ENCODE assay signal across 13 mouse cellular contexts in genomic region chr2:180501217-180501967, GRCm38 (mm10). TPM values are rescaled to one million over a fixed set of nuclear protein-coding genes. Genes with fewer than 3 reads are reported as not detected.
A peak's percentile ranks its signal among the peaks of the same experiment; 100 is the strongest.
DNase-seq lines count a peak whose midpoint lies in the region; ATAC-seq and TF ChIP-seq lines count a peak whose summit lies in the region.
"Had no signal": no experiment of that assay in that cellular context is flagged by ENCODE, and none has a peak within 500 bp of the region (broad histone marks: within the 10 kb centered on the region; RNA-seq: fewer than 3 reads in every experiment).

No protein-coding gene starts in this region.

- 30% methylated on average over 9 of the region's 9 CpGs for WGBS in heart, embryonic 14.5 days
- WGBS in lung, embryonic 14.5 days, result 22% methylated on average over 9 of the region's 9 CpGs
- 47% methylated on average over 9 of the region's 9 CpGs for WGBS in hindbrain, postnatal 0 days

- no peak overlapping the region for H3K4me3 ChIP-seq in heart, embryonic 14.5 days (ENCODE audit: control insufficient read depth in 1 of 2, insufficient read depth in 1 of 2, low read depth in 1 of 2, low read length in 2 of 2)
- peak overlapping the region; percentile 36; the same call in 1 of the 2 replicates for H3K4me3 ChIP-seq in lung, embryonic 14.5 days (ENCODE audit: low read depth, low read length)
- H3K4me3 ChIP-seq in hindbrain, postnatal 0 days (ENCODE audit: low read length), result no peak overlapping the region; the same call in 1 of the 2 replicates

- no peak; the same call in 1 of the 2 replicates for ATAC-seq in heart, embryonic 14.5 days (ENCODE audit: insufficient number of reproducible peaks, insufficient read depth, low FRiP score, low read depth)
- ATAC-seq in lung, embryonic 14.5 days (ENCODE audit: insufficient read depth), result peak; percentile 81
- ATAC-seq in hindbrain, postnatal 0 days, result no peak
- ATAC-seq: activated CD4-positive, CD25-positive, alpha-beta regulatory T cell, adult 4 months had no signal

- TF ChIP-seq CTCF in lung, embryonic 14.5 days (IDR thresholded peaks at IDR 0.05; ENCODE audit: low read depth), result no peak
- no peak for TF ChIP-seq CTCF in brain, embryonic 14.5 days (IDR thresholded peaks at IDR 0.05; ENCODE audit: borderline replicate concordance, extremely low read depth, insufficient read depth, insufficient read length)
- TF ChIP-seq CTCF in hindbrain, postnatal 0 days (IDR thresholded peaks at IDR 0.05; ENCODE audit: low read depth), result no peak

- TF ChIP-seq POLR2A in brain, embryonic 14.5 days (IDR thresholded peaks at IDR 0.05; ENCODE audit: borderline replicate concordance, extremely low read depth, insufficient read depth, insufficient read length, poor library complexity, severe bottlenecking), result no peak

- H3K36me3 ChIP-seq in heart, embryonic 14.5 days (ENCODE audit: control insufficient read depth, insufficient read depth, low read length), result no peaks in the 10 kb centered on the region
- H3K36me3 ChIP-seq in lung, embryonic 14.5 days (ENCODE audit: insufficient read depth), result no peaks in the 10 kb centered on the region
- H3K36me3 ChIP-seq in hindbrain, postnatal 0 days (ENCODE audit: insufficient read depth, low read length), result no peaks in the 10 kb centered on the region

- H3K4me1 ChIP-seq in heart, embryonic 14.5 days (ENCODE audit: control insufficient read depth in 2 of 2, insufficient read depth in 2 of 2, low read length in 2 of 2), result peaks cover 9 to 29% of the 10 kb centered on the region in 2 experiments
- peaks cover 18% of the 10 kb centered on the region; the same call in 1 of the 2 replicates for H3K4me1 ChIP-seq in lung, embryonic 14.5 days (ENCODE audit: insufficient read depth)
- H3K4me1 ChIP-seq in hindbrain, postnatal 0 days (ENCODE audit: insufficient read depth, low read length), result peaks cover 26% of the 10 kb centered on the region

- H3K27ac ChIP-seq in heart, embryonic 14.5 days (replicated peaks in 1 of 2; ENCODE audit: control insufficient read depth in 1 of 2, insufficient read depth in 1 of 2, low read depth in 2 of 2, low read length in 2 of 2), result no peak overlapping the region; a peak in 1 of 4 replicates
- H3K27ac ChIP-seq in lung, embryonic 14.5 days (ENCODE audit: low read depth), result peak overlapping the region; percentile 75
- no peak overlapping the region for H3K27ac ChIP-seq in hindbrain, postnatal 0 days

- H3K9ac ChIP-seq in heart, embryonic 14.5 days (ENCODE audit: low read length), result no peak overlapping the region
- no peak overlapping the region; the same call in 1 of the 2 replicates for H3K9ac ChIP-seq in lung, embryonic 14.5 days
- no peak overlapping the region for H3K9ac ChIP-seq in hindbrain, postnatal 0 days (replicated peaks; ENCODE audit: low read length)

- DNase-seq in heart, adult 9 months (ENCODE audit: low spot score in 2 of 2), result no peak
- DNase-seq in lung, embryonic 14.5 days, result peak; percentile 83
- DNase-seq in lung, postnatal 14 days, result no peak
- peak; percentile 70 for DNase-seq in brain, embryonic 14.5 days (ENCODE audit: low read depth)
- DNase-seq in hindbrain, postnatal 0 days (ENCODE audit: low spot score), result peak; percentile 28
- DNase-seq in thymus, postnatal 36 days, result no peak
- DNase-seq in urinary bladder, postnatal 14 days (ENCODE audit: low spot score), result no peak
- DNase-seq: cerebellum, adult 11-12 months; gastrocnemius, postnatal 25 days; kidney, adult 11 months; thymus, adult 18-20 months had no signal

- peaks cover 44% of the 10 kb centered on the region for H3K27me3 ChIP-seq in heart, embryonic 14.5 days (ENCODE audit: control insufficient read depth, insufficient read depth, low read length)
- H3K27me3 ChIP-seq in lung, embryonic 14.5 days (ENCODE audit: insufficient read depth, low read length), result peaks cover 30% of the 10 kb centered on the region
- peaks cover 11% of the 10 kb centered on the region; the same call in 1 of the 2 replicates for H3K27me3 ChIP-seq in hindbrain, postnatal 0 days (ENCODE audit: insufficient read depth, low read length)

- H3K4me2 ChIP-seq in heart, embryonic 14.5 days (ENCODE audit: low read length), result peak overlapping the region; percentile 16; the same call in 1 of the 2 replicates
- peak overlapping the region; percentile 76 for H3K4me2 ChIP-seq in lung, embryonic 14.5 days
- peak overlapping the region; percentile 11; the same call in 1 of the 2 replicates for H3K4me2 ChIP-seq in hindbrain, postnatal 0 days (ENCODE audit: low read depth, low read length)

- no peaks in the 10 kb centered on the region for H3K9me3 ChIP-seq in heart, embryonic 14.5 days (ENCODE audit: control insufficient read depth, low read length)
- no peaks in the 10 kb centered on the region for H3K9me3 ChIP-seq in lung, embryonic 14.5 days (ENCODE audit: low read depth, low read length)
- H3K9me3 ChIP-seq in hindbrain, postnatal 0 days (ENCODE audit: low read length), result no peaks in the 10 kb centered on the region

RNA-seq across cellular contexts. Expression of gene Ntsr1, which starts 1.6 kb away (rescaled TPM):
- 1.6 and 2.6 TPM in 2 replicates for polyA plus RNA-seq in heart, embryonic 14.5 days (2014; fragmentation: Nextera tagmentation; extraction: Ambion mirVana)
- 2.6 and 3.0 TPM in 2 replicates for polyA plus RNA-seq in lung, embryonic 14.5 days (2014; fragmentation: Nextera tagmentation; extraction: Ambion mirVana)
- polyA plus RNA-seq in brain, embryonic 14.5 days (2012; rRNA removed), result 3.6 and 4.3 TPM in 2 replicates
- total RNA-seq in hindbrain, postnatal 0 days (2014; rRNA removed), result 9.0 and 11.1 TPM in 2 replicates
- polyA plus RNA-seq in hindbrain, postnatal 0 days (2015; fragmentation: Nextera tagmentation; extraction: Ambion mirVana), result 2.8 and 2.9 TPM in 2 replicates
- total RNA-seq: gastrocnemius, postnatal 25 days had no signal
- polyA plus RNA-seq: activated CD4-positive, CD25-positive, alpha-beta regulatory T cell, adult 4 months had no signal

RNA-seq across cellular contexts. Expression of gene Slco4a1, which starts 45.3 kb away (rescaled TPM):
- polyA plus RNA-seq in heart, embryonic 14.5 days (2014; fragmentation: Nextera tagmentation; extraction: Ambion mirVana), result 0.26 TPM in 2 replicates
- 0.39 and 0.47 TPM in 2 replicates for polyA plus RNA-seq in lung, embryonic 14.5 days (2014; fragmentation: Nextera tagmentation; extraction: Ambion mirVana)
- polyA plus RNA-seq in brain, embryonic 14.5 days (2012; rRNA removed), result 2.1 and 2.7 TPM in 2 replicates
- total RNA-seq in hindbrain, postnatal 0 days (2014; rRNA removed), result 4.0 and 5.4 TPM in 2 replicates
- 2.0 and 2.9 TPM in 2 replicates for polyA plus RNA-seq in hindbrain, postnatal 0 days (2015; fragmentation: Nextera tagmentation; extraction: Ambion mirVana)
- total RNA-seq: gastrocnemius, postnatal 25 days had no signal

Comparison
In these comparisons a context has a peak if more than half of its experiments do, and no peak if none do; other contexts are left out.
1. DNase-seq: peak in lung, embryonic 14.5 days (single experiment), brain, embryonic 14.5 days (single experiment) and hindbrain, postnatal 0 days (single experiment); none in heart, adult 9 months (0 of 2), lung, postnatal 14 days (single experiment), thymus, postnatal 36 days (0 of 2) and urinary bladder, postnatal 14 days (single experiment).
2. H3K4me2 ChIP-seq: peak in every context shown above with its lines; median percentile 76 in lung, embryonic 14.5 days; 16 in heart, embryonic 14.5 days; 11 in hindbrain, postnatal 0 days.